Mouse (Mus musculus) lung, postnatal 0 days (tissue): ENCODE measurements around the gene Ralgapa2. TPM values are rescaled to one million over a fixed set of nuclear protein-coding genes. Genes with fewer than 3 reads are reported as not detected.

Experiments used
- ATAC-seq: fragments of 200-750 bp; cut with Nextera tagmentation; 2 replicates; pipeline ENCODE4 v1.8.0; 2017; ENCODE audit warnings: moderate library complexity
- DNase-seq: peaks from one replicate; pipeline ENCODE4 v3.0.0-alpha.2; 2016; ENCODE audit warnings: low spot score
- H3K27ac ChIP-seq: fragments of 300-500 bp; sonication (generic); 2 replicates; pipeline ENCODE4 v1.5.1; 2014; ENCODE audit warnings: antibody characterized with exemption, mild to moderate bottlenecking, low read length, mixed read lengths
- H3K27me3 ChIP-seq: fragments of 300-500 bp; sonication (generic); replicated peaks from 2 replicates; pipeline ENCODE4 v1.6.1; 2014; ENCODE audit warnings: low read length, mixed read lengths; ENCODE audit not compliant: insufficient read depth
- H3K36me3 ChIP-seq: fragments of 300-500 bp; sonication (generic); 2 replicates; pipeline ENCODE4 v1.6.1; 2014; ENCODE audit warnings: low read length, mixed read lengths; ENCODE audit not compliant: insufficient read depth
- H3K4me1 ChIP-seq: fragments of 300-500 bp; sonication (generic); 2 replicates; pipeline ENCODE4 v1.6.1; 2014; ENCODE audit warnings: antibody characterized with exemption, low read depth, low read length, mixed read lengths; ENCODE audit not compliant: insufficient read depth
- H3K4me2 ChIP-seq: fragments of 300-500 bp; sonication (generic); replicated peaks from 2 replicates; pipeline ENCODE4 v1.6.1; 2014; ENCODE audit warnings: low read depth, mild to moderate bottlenecking, low read length, moderate library complexity, mixed read lengths
- H3K4me3 ChIP-seq: fragments of 300-500 bp; sonication (generic); 2 replicates; pipeline ENCODE4 v1.5.1; 2014; ENCODE audit warnings: low read depth, low read length
- H3K9ac ChIP-seq: fragments of 300-500 bp; sonication (generic); replicated peaks from 2 replicates; pipeline ENCODE4 v1.6.1; 2014; ENCODE audit warnings: low read depth, mild to moderate bottlenecking
- H3K9me3 ChIP-seq: fragments of 300-500 bp; sonication (generic); 2 replicates; pipeline ENCODE4 v1.6.1; 2016; ENCODE audit warnings: low read length, mixed read lengths
- CTCF ChIP-seq: IDR thresholded peaks from 2 replicates; pipeline ENCODE4 v1.5.1; 2016; ENCODE audit warnings: antibody characterized with exemption, mild to moderate bottlenecking
- EP300 ChIP-seq: IDR thresholded peaks from 2 replicates; pipeline ENCODE4 v1.6.1; 2016; ENCODE audit warnings: antibody characterized with exemption, mild to moderate bottlenecking, control low read depth
- WGBS: fragments of 180-500 bp; shearing (Covaris S2); extraction: QIAGEN DNeasy Blood & Tissue Kit; methylation state at CpG from one replicate; pipeline ENCODE4 v1.1.7; 2014; 5-methylcytosine and 5-hydroxymethylcytosine counted together
- polyA plus RNA-seq: library from polyadenylated mRNA; unstranded; fragments of >200 nt; fragmentation: Nextera tagmentation; extraction: Ambion mirVana; gene quantifications from 2 replicates; pipeline ENCODE4 v1.2.1, GENCODE M21; 2015

Gene Ralgapa2
- polyA plus RNA-seq, 1 experiment from 2014 or later = 9.1 TPM

GRCm38 (mm10) chr2:146245401-146245800 lies 266.7 kb downstream of the Ralgapa2 start:
- Histone ChIP-seq H3K4me1 (no peaks in the 10 kb centered on the region; the same call in 1 of the 2 replicates), H3K4me2 (no peak overlapping the region), H3K27ac (no peak overlapping the region), H3K4me3 (no peak overlapping the region), H3K27me3 (no peaks in the 10 kb centered on the region), H3K9me3 (no peaks in the 10 kb centered on the region), H3K36me3 (no peaks in the 10 kb centered on the region; the same call in 1 of the 2 replicates), H3K9ac (no peak overlapping the region)
- 66% methylated on average over 7 of the region's 7 CpGs for WGBS
- DNase-seq = no peak
- ATAC-seq = no peak
- TF ChIP-seq CTCF (no peak), EP300 (no peak)

DNA sequence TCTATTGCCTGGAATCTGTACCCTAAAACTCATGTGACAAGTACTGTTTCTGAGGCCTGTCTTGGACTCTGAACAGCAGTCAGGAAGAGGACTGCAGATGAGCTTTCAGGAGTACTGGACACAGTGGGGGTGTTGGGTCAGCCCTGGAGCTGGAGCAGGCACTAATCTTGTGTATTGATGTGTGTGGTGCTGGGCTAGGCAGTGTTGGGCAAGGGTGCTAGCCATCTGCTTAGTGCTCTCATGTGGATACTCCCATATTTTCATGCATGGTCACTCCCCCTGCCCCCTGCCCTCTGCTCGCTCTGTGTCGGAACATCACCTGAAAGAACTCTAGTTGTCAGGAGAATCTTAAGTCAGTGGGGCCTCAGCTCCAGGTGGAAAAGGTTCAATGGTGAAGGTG lies 268.1 kb downstream of the Ralgapa2 start:
- Histone ChIP-seq H3K9me3 (no peaks in the 10 kb centered on the region), H3K36me3 (no peaks in the 10 kb centered on the region; the same call in 1 of the 2 replicates), H3K4me3 (no peak overlapping the region), H3K4me2 (no peak overlapping the region), H3K27me3 (no peaks in the 10 kb centered on the region), H3K27ac (no peak overlapping the region), H3K9ac (no peak overlapping the region), H3K4me1 (no peaks in the 10 kb centered on the region; the same call in 1 of the 2 replicates)
- ATAC-seq (no peak), DNase-seq (no peak)
- 100% methylated on average over 2 of the region's 2 CpGs for WGBS
- no peak for TF ChIP-seq EP300
- TF ChIP-seq CTCF = no peak

DNA sequence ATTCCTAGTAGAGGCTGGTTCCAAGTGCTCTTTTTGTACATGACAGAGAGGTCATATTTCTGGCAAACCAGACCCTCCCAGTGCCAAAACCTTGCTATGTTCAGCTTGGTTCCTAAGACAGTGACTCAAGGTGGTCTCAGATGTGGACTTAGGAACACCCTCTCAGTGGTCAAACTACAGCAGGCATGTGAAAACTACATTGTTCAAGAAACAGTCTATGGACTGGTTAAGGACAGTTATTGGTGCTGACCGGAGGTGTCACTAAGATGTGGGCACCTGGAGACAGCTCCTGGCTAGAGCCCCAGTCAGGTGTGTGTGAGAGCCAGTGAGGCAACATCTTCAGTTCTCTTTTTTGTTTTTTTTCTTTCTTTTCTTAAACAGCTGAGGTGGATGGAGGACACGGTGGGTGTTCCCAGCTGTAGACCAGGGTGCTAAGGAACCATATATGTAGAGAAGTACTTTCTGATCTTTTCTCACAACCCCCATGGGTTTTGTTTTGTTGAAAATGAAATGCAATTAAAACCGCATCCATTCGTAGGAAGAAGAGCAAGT lies 272.9 kb downstream of the Ralgapa2 start:
- no peaks in the 10 kb centered on the region for H3K4me1 ChIP-seq
- H3K9me3 ChIP-seq = no peaks in the 10 kb centered on the region
- TF ChIP-seq CTCF = no peak
- TF ChIP-seq EP300 = no peak
- no peaks in the 10 kb centered on the region; the same call in 1 of the 2 replicates for H3K36me3 ChIP-seq
- no peaks in the 10 kb centered on the region for H3K27me3 ChIP-seq
- no peak overlapping the region for H3K27ac ChIP-seq
- no peak overlapping the region for H3K9ac ChIP-seq
- no peak for ATAC-seq
- H3K4me3 ChIP-seq = no peak overlapping the region
- no peak for DNase-seq
- H3K4me2 ChIP-seq = no peak overlapping the region
- WGBS = 88% methylated on average over 4 of the region's 4 CpGs

DNA sequence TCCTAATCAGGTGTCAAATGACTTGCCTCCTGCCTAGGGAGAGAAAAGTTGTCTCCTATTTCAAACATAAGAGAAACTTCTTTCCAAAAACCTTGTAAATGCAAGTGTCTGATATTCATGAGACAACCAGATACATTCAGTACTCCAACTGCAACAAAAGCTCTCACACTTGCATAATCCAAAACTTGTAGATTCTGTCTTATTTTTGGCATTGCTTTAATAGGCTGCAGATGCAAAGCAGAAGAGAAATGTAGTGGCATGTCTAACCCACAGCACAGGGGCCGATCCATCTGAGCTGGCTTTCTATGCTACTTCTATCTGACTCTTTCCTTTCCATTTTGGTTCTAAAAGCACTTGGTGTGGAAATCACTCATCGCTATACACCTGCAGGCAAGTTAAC lies 280.7 kb downstream of the Ralgapa2 start:
- Histone ChIP-seq H3K27ac (no peak overlapping the region), H3K27me3 (peaks cover 14% of the 10 kb centered on the region), H3K36me3 (no peaks in the 10 kb centered on the region), H3K9me3 (no peaks in the 10 kb centered on the region), H3K4me1 (no peaks in the 10 kb centered on the region), H3K9ac (no peak overlapping the region), H3K4me3 (no peak overlapping the region), H3K4me2 (no peak overlapping the region)
- DNase-seq = no peak
- no peak for TF ChIP-seq EP300
- no peak for TF ChIP-seq CTCF
- no peak for ATAC-seq
- WGBS = 98% methylated on average over 2 of the region's 2 CpGs

DNA sequence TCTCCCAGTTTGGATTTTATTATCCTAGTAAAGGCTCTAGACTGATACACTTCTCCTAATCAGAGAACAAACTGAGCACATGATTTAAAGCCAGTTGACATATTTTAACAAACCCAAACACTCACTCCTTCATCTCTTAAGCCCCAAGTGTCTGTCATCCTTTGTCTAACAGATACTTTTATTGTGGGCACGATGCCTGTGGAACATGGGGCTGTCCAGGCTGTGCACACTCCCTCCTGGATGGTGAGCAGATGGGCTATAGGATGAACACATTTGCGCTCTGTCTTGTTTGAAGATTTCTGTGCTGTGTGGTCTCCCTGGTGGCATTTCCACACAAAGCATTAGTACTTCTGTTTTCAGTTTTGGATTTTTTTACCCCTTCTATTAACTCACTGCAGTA lies 283.7 kb downstream of the Ralgapa2 start:
- DNase-seq = no peak
- Histone ChIP-seq H3K4me2 (no peak overlapping the region), H3K4me1 (no peaks in the 10 kb centered on the region), H3K27ac (no peak overlapping the region), H3K27me3 (peaks cover 43% of the 10 kb centered on the region), H3K9me3 (no peaks in the 10 kb centered on the region), H3K4me3 (no peak overlapping the region), H3K36me3 (no peaks in the 10 kb centered on the region), H3K9ac (no peak overlapping the region)
- 59% methylated on average over 2 of the region's 2 CpGs for WGBS
- ATAC-seq = no peak
- TF ChIP-seq EP300 = no peak
- TF ChIP-seq CTCF = no peak

DNA sequence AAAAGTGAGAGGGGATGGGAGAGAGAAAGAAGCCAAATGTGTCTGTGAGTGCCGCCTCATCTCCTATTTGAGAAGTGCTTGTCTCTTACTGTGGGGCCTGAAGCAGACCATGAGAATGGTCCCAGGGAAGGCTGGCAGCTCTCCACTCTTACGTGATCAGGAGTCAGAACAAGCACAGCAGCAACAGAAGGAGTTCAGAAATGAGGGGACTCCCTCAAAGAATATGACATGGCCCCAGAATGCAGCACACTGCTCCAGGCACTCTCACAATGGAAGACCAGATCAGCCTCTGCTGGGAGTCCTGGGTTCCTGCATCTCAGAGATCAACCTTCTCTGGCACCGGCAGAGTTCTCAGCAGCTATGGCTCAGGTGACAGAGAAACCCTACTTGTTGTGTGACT lies 284.5 kb downstream of the Ralgapa2 start:
- TF ChIP-seq CTCF (no peak), EP300 (no peak)
- Histone ChIP-seq H3K4me3 (no peak overlapping the region), H3K9ac (no peak overlapping the region), H3K36me3 (no peaks in the 10 kb centered on the region), H3K4me1 (peaks cover 5% of the 10 kb centered on the region; the same call in 1 of the 2 replicates), H3K27ac (no peak overlapping the region), H3K9me3 (no peaks in the 10 kb centered on the region), H3K27me3 (peaks cover 51% of the 10 kb centered on the region), H3K4me2 (no peak overlapping the region)
- ATAC-seq = no peak
- WGBS = 57% methylated on average over 3 of the region's 3 CpGs
- no peak for DNase-seq

GRCm38 (mm10) chr2:146226484-146226883 lies 285.7 kb downstream of the Ralgapa2 start:
- 1% methylated on average over 9 of the region's 9 CpGs for WGBS
- DNase-seq = peak; percentile 57
- ATAC-seq = peak; percentile 69

More at GRCm38 (mm10) chr2:146226484-146226883, 285.7 kb downstream of the Ralgapa2 start:
- TF ChIP-seq CTCF (no peak), EP300 (no peak)
- Histone ChIP-seq H3K4me2 (no peak overlapping the region), H3K27ac (no peak overlapping the region), H3K36me3 (no peaks in the 10 kb centered on the region), H3K9me3 (no peaks in the 10 kb centered on the region), H3K27me3 (peaks cover 60% of the 10 kb centered on the region), H3K4me3 (no peak overlapping the region), H3K4me1 (peaks cover 12% of the 10 kb centered on the region), H3K9ac (no peak overlapping the region)
